Mouse (Mus musculus) megakaryocyte, embryonic 14.5 days (primary cell): ENCODE results near the gene Pdxp.

Source experiments
- FLI1 ChIP-seq: IDR thresholded peaks from 2 replicates; pipeline ENCODE4 v1.6.1; 2012; ENCODE audit warnings: low read length, inconsistent platforms, mixed read lengths
- GATA1 ChIP-seq: IDR thresholded peaks from 3 replicates; pipeline ENCODE4 v1.6.1; 2012; ENCODE audit warnings: mixed read lengths, low read length, inconsistent platforms, borderline replicate concordance

DNA sequence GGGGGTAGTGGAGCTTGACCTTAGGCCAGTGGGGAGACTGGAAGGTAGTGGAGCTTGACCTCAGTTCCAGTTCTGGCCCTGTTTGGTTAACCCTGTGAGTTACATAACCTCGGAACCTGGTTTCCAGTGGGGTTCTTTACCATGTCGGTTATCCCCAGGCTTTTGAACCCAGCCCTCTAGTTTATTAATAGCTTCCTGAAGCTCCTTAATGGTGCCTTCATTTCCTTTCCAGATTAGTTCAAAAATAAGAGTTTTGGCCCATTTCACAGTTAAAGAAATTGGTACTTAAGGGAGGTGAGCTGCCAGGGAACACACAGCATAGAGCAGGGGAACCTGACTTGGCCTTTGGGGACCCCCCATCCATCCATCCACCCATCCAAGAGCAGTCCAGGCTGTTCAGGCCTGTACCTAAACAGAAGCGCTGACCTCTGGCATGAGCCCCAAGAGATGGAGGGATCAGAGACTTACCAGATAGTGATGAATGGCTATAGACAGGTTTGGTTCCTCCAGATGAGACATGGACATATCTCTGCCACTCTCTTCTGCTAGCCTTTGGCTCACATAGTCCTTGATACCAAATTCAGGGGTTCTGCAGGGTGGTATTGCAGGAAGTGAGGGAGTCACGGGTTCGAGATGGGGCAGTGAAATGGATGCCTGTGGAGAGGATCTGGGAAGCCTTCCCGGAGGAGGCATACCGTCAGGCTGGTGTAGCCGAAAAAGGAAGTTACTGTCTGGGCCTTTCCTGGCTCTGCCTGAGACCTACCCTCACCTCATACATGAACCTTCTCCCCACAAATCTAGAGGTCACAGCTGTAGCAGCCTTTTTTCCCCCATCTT, 1.3 kb downstream of the Pdxp start:
- TF ChIP-seq GATA1 (no peak), FLI1 (no peak)
